Mouse (Mus musculus) neural tube, embryonic 11.5 days (tissue): ENCODE measurements around the gene Marc2. TPM values are rescaled to one million over a fixed set of nuclear protein-coding genes. Genes with fewer than 3 reads are reported as not detected.

ENCODE experiments used
- ATAC-seq: fragments of 200-750 bp; cut with Nextera tagmentation; 2 replicates; pipeline ENCODE4 v1.8.0; 2017; ENCODE audit warnings: moderate number of reproducible peaks, mild to moderate bottlenecking, moderate TSS enrichment, moderate library complexity; ENCODE audit not compliant: insufficient read depth, low FRiP score, low TSS enrichment
- DNase-seq: peaks from one replicate; pipeline ENCODE4 v3.0.0-alpha.2; 2015; ENCODE audit warnings: low spot score
- H3K27ac ChIP-seq: fragments of 300-500 bp; sonication (generic); 2 replicates; pipeline ENCODE4 v1.5.1; 2014; ENCODE audit warnings: low read depth, mild to moderate bottlenecking, low read length
- H3K27me3 ChIP-seq: fragments of 300-500 bp; sonication (generic); 2 replicates; pipeline ENCODE4 v1.6.1; 2014; ENCODE audit warnings: mild to moderate bottlenecking, low read length, mixed read lengths; ENCODE audit not compliant: control insufficient read depth, insufficient read depth
- H3K36me3 ChIP-seq: fragments of 300-500 bp; sonication (generic); 2 replicates; pipeline ENCODE4 v1.6.1; 2014; ENCODE audit warnings: mild to moderate bottlenecking, low read length, moderate library complexity, mixed read lengths; ENCODE audit not compliant: control insufficient read depth, insufficient read depth
- H3K4me1 ChIP-seq: fragments of 300-500 bp; sonication (generic); 2 replicates; pipeline ENCODE4 v1.6.1; 2014; ENCODE audit warnings: low read length, mixed read lengths; ENCODE audit not compliant: control insufficient read depth, insufficient read depth
- H3K4me2 ChIP-seq: fragments of 300-500 bp; sonication (generic); 2 replicates; pipeline ENCODE4 v1.6.1; 2014; ENCODE audit warnings: low read depth, mild to moderate bottlenecking, moderate library complexity
- H3K4me3 ChIP-seq: fragments of 300-500 bp; sonication (generic); 2 replicates; pipeline ENCODE4 v1.5.1; 2014; ENCODE audit warnings: low read depth, low read length
- H3K9ac ChIP-seq: fragments of 300-500 bp; sonication (generic); 2 replicates; pipeline ENCODE4 v1.6.1; 2014; ENCODE audit warnings: mild to moderate bottlenecking, low read length
- H3K9me3 ChIP-seq: fragments of 300-500 bp; sonication (generic); 2 replicates; pipeline ENCODE4 v1.6.1; 2016; ENCODE audit warnings: low read length; ENCODE audit not compliant: control insufficient read depth
- WGBS: fragments of 180-500 bp; shearing (Covaris S2); extraction: QIAGEN DNeasy Blood & Tissue Kit; methylation state at CpG from one replicate; pipeline ENCODE4 v1.1.7; 2014; 5-methylcytosine and 5-hydroxymethylcytosine counted together
- polyA plus RNA-seq: library from polyadenylated mRNA; unstranded; fragments of >200 nt; fragmentation: Nextera tagmentation; extraction: Ambion mirVana; gene quantifications from 2 replicates; pipeline ENCODE4 v1.2.1, GENCODE M21; 2014

Gene Marc2
- polyA plus RNA-seq, 1 experiment from 2014 or later: 106 TPM

GRCm38 (mm10) chr1:184808418-184809012, 37.7 kb downstream of the Marc2 start:
- no peak overlapping the region for H3K4me2 ChIP-seq
- ATAC-seq (no peak), DNase-seq (no peak)
- H3K36me3 ChIP-seq: no peaks in the 10 kb centered on the region
- 89% methylated on average over 17 of the region's 17 CpGs for WGBS
- no peak overlapping the region for H3K27ac ChIP-seq
- H3K9ac ChIP-seq: no peak overlapping the region
- H3K27me3 ChIP-seq: peaks cover 8% of the 10 kb centered on the region
- peaks cover 4% of the 10 kb centered on the region for H3K4me1 ChIP-seq
- H3K4me3 ChIP-seq: no peak overlapping the region
- no peaks in the 10 kb centered on the region for H3K9me3 ChIP-seq

- Histone ChIP-seq H3K4me2 (no peak overlapping the region), H3K9ac (no peak overlapping the region), H3K27me3 (peaks cover 8% of the 10 kb centered on the region), H3K4me1 (peaks cover 4% of the 10 kb centered on the region), H3K27ac (no peak overlapping the region), H3K9me3 (no peaks in the 10 kb centered on the region), H3K36me3 (no peaks in the 10 kb centered on the region), H3K4me3 (no peak overlapping the region)
- ATAC-seq: no peak
- no peak for DNase-seq
- WGBS: 74% methylated on average over 15 of the region's 15 CpGs
Measured at GRCm38 (mm10) chr1:184807627-184808417, 38.4 kb downstream of the Marc2 start.

- no peak for ATAC-seq
Measured at GRCm38 (mm10) chr1:184807123-184807522, 39.1 kb downstream of the Marc2 start.

GRCm38 (mm10) chr1:184805749-184806148, 40.5 kb downstream of the Marc2 start:
- WGBS: 91% methylated on average over 4 of the region's 4 CpGs
- no peak overlapping the region for H3K27ac ChIP-seq
- ATAC-seq (no peak), DNase-seq (no peak)
- H3K4me3 ChIP-seq: no peak overlapping the region
- no peaks in the 10 kb centered on the region for H3K9me3 ChIP-seq
- no peak overlapping the region for H3K9ac ChIP-seq
- H3K4me2 ChIP-seq: no peak overlapping the region
- H3K36me3 ChIP-seq: no peaks in the 10 kb centered on the region
- peaks cover 1% of the 10 kb centered on the region for H3K4me1 ChIP-seq
- H3K27me3 ChIP-seq: peaks cover 4% of the 10 kb centered on the region

More at GRCm38 (mm10) chr1:184807123-184807522, 39.1 kb downstream of the Marc2 start:
- Histone ChIP-seq H3K4me2 (no peak overlapping the region), H3K4me1 (peaks cover 4% of the 10 kb centered on the region), H3K36me3 (no peaks in the 10 kb centered on the region), H3K9me3 (no peaks in the 10 kb centered on the region), H3K4me3 (no peak overlapping the region), H3K27me3 (peaks cover 8% of the 10 kb centered on the region), H3K9ac (no peak overlapping the region), H3K27ac (no peak overlapping the region)
- no peak for DNase-seq
- WGBS: 88% methylated on average over 7 of the region's 7 CpGs

GRCm38 (mm10) chr1:184793163-184793876, 52.9 kb downstream of the Marc2 start:
- DNase-seq: peak; percentile 57
- H3K36me3 ChIP-seq: no peaks in the 10 kb centered on the region
- no peaks in the 10 kb centered on the region for H3K9me3 ChIP-seq
- no peaks in the 10 kb centered on the region; the same call in 1 of the 2 replicates for H3K4me1 ChIP-seq
- no peaks in the 10 kb centered on the region for H3K27me3 ChIP-seq
- H3K4me3 ChIP-seq: no peak overlapping the region
- no peak overlapping the region for H3K9ac ChIP-seq
- 0 out of 2 replicates have a peak overlapping the region, but pooled peaks have one; percentile 9 for H3K4me2 ChIP-seq
- H3K27ac ChIP-seq: no peak overlapping the region
- peak; percentile 72; the same call in 1 of the 2 replicates for ATAC-seq
- WGBS: 16% methylated on average over 27 of the region's 27 CpGs

GRCm38 (mm10) chr1:184791109-184791508, 55.1 kb downstream of the Marc2 start:
- Histone ChIP-seq H3K27me3 (no peaks in the 10 kb centered on the region), H3K4me3 (no peak overlapping the region), H3K9me3 (no peaks in the 10 kb centered on the region), H3K27ac (no peak overlapping the region), H3K4me2 (no peak overlapping the region), H3K4me1 (no peaks in the 10 kb centered on the region; the same call in 1 of the 2 replicates), H3K9ac (no peak overlapping the region), H3K36me3 (no peaks in the 10 kb centered on the region)
- WGBS: 8% methylated on average over 2 of the region's 2 CpGs
- DNase-seq (peak; percentile 31), ATAC-seq (no peak)

GRCm38 (mm10) chr1:184786376-184787151, 59.7 kb downstream of the Marc2 start:
- WGBS: 69% methylated on average over 13 of the region's 13 CpGs
- H3K9me3 ChIP-seq: no peaks in the 10 kb centered on the region
- H3K27me3 ChIP-seq: no peaks in the 10 kb centered on the region
- H3K9ac ChIP-seq: no peak overlapping the region
- no peak overlapping the region for H3K4me3 ChIP-seq
- no peak overlapping the region for H3K27ac ChIP-seq
- DNase-seq (no peak), ATAC-seq (no peak)
- no peaks in the 10 kb centered on the region for H3K36me3 ChIP-seq
- H3K4me2 ChIP-seq: no peak overlapping the region
- H3K4me1 ChIP-seq: no peaks in the 10 kb centered on the region

- no peaks in the 10 kb centered on the region for H3K9me3 ChIP-seq
- no peak overlapping the region for H3K4me2 ChIP-seq
- H3K4me3 ChIP-seq: no peak overlapping the region
- no peaks in the 10 kb centered on the region for H3K4me1 ChIP-seq
- no peak overlapping the region for H3K9ac ChIP-seq
- H3K27ac ChIP-seq: no peak overlapping the region
- 74% methylated on average over 4 of the region's 4 CpGs for whole genome bisulfite sequencing
- ATAC-seq (no peak), DNase-seq (no peak)
- H3K27me3 ChIP-seq: no peaks in the 10 kb centered on the region
- H3K36me3 ChIP-seq: no peaks in the 10 kb centered on the region
Measured at GRCm38 (mm10) chr1:184783641-184784040, 62.6 kb downstream of the Marc2 start.
